Mouse (Mus musculus) forebrain, postnatal 0 days (tissue): ENCODE data around the gene Zfp964. TPM values are rescaled to one million over a fixed set of nuclear protein-coding genes. Genes with fewer than 3 reads are reported as not detected.
"Not testable (repeated sequence)": the region's sequence is repeated elsewhere in the genome, so short reads cannot be mapped to it uniquely, and the experiment has no call there.

ENCODE experiments used
- ATAC-seq: fragments of 200-750 bp; cut with Nextera tagmentation; 2 replicates; pipeline ENCODE4 v1.8.0; 2017; ENCODE audit warnings: mild to moderate bottlenecking, moderate library complexity
- DNase-seq: peaks from one replicate; pipeline ENCODE4 v3.0.0-alpha.2; 2015
- H3K27ac ChIP-seq: fragments of 300-500 bp; sonication (generic); 2 replicates; pipeline ENCODE4 v1.5.1; 2014; ENCODE audit warnings: low read depth, mild to moderate bottlenecking, antibody characterized with exemption, low read length, moderate library complexity, mixed read lengths
- H3K27me3 ChIP-seq: fragments of 300-500 bp; sonication (generic); 2 replicates; pipeline ENCODE4 v1.6.1; 2014; ENCODE audit warnings: mild to moderate bottlenecking, low read length, mixed read lengths; ENCODE audit not compliant: insufficient read depth
- H3K36me3 ChIP-seq: fragments of 300-500 bp; sonication (generic); 2 replicates; pipeline ENCODE4 v1.6.1; 2014; ENCODE audit warnings: mild to moderate bottlenecking, moderate library complexity; ENCODE audit not compliant: insufficient read depth
- H3K4me1 ChIP-seq: fragments of 300-500 bp; sonication (generic); 2 replicates; pipeline ENCODE4 v1.6.1; 2014; ENCODE audit warnings: antibody characterized with exemption; ENCODE audit not compliant: insufficient read depth
- H3K4me2 ChIP-seq: fragments of 300-500 bp; sonication (generic); 2 replicates; pipeline ENCODE4 v1.6.1; 2014; ENCODE audit warnings: low read depth, mild to moderate bottlenecking, moderate library complexity
- H3K4me3 ChIP-seq: fragments of 300-500 bp; sonication (generic); 2 replicates; pipeline ENCODE4 v1.5.1; 2014; ENCODE audit warnings: low read depth, low read length, mixed read lengths
- H3K9ac ChIP-seq: fragments of 300-500 bp; sonication (generic); 2 replicates; pipeline ENCODE4 v1.6.1; 2014; ENCODE audit warnings: mild to moderate bottlenecking
- H3K9me3 ChIP-seq: fragments of 300-500 bp; sonication (generic); 2 replicates; pipeline ENCODE4 v1.6.1; 2016; ENCODE audit warnings: low read length
- CTCF ChIP-seq: sonication (generic); IDR thresholded peaks from 2 replicates; pipeline ENCODE4 v1.5.1; 2016; ENCODE audit warnings: antibody characterized with exemption, control low read depth, low read depth
- WGBS: fragments of 180-500 bp; shearing (Covaris S2); extraction: QIAGEN DNeasy Blood & Tissue Kit; methylation state at CpG from one replicate; pipeline ENCODE4 v1.1.7; 2014; 5-methylcytosine and 5-hydroxymethylcytosine counted together
- polyA plus RNA-seq: library from polyadenylated mRNA; unstranded; fragments of >200 nt; fragmentation: Nextera tagmentation; extraction: Ambion mirVana; gene quantifications from 2 replicates; pipeline ENCODE4 v1.2.1, GENCODE M21; 2015
- total RNA-seq: library from RNA; depleted of rRNA; stranded (reverse); fragments of >200 nt; gene quantifications from 2 replicates; pipeline ENCODE4 v1.2.3, GENCODE M21; 2014; rRNA removed

The Zfp964 gene
- total RNA-seq (4.9 and 5.1 TPM in 2 replicates), polyA plus RNA-seq (0.64 and 0.92 TPM in 2 replicates)

DNA sequence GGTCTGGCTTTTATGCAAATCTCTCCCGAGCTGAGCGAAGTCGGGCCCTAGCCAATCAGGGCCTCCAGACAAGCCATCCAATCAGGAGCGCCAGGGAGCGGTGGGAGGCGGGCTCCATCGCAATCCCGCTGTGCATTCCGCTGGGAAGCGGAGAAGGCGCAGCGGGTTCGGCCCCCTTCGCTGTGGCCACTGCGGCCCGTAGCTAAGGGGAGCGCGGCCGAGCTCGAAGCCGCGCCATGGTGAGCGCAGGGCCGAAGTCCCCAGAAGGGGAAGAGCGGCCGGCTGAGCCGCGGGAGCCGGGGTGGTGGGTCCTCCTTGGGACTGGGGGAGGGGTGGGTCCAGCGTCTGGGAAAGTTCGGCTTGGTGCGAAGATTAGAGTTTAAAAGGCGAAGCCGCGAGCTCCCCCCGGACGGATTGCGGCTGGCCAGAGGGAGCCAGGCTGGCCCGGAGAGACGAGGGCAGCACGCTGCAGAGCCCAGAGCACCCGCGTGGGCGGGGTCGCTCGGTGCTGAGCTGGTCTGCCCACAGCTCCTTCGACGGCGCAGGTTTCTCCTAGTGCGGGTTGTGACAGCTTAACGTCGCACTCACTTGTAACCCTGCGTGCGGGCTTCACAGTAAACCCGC lies at the start of gene Zfp964:
Gene Zfp964, plus strand, starts transcription at position 122 of the 624 bp plus-strand sequence.
- Histone ChIP-seq H3K36me3 (no peaks in the 10 kb centered on the region), H3K27me3 (no peaks in the 10 kb centered on the region), H3K27ac (peak within 1 kb of the TSS; percentile 82), H3K9me3 (no peaks in the 10 kb centered on the region), H3K4me2 (peak within 1 kb of the TSS; percentile 95), H3K4me1 (peaks cover 6% of the 10 kb centered on the region), H3K9ac (peak within 1 kb of the TSS; percentile 66), H3K4me3 (peak within 1 kb of the TSS; percentile 65)
- peak; percentile 95 for DNase-seq
- TF ChIP-seq CTCF: 0 out of 2 replicates have a peak, but pooled peaks have one; percentile 19
- under 1% methylated on average over 54 of the region's 55 CpGs for WGBS
- peak; percentile 100 for ATAC-seq

DNA sequence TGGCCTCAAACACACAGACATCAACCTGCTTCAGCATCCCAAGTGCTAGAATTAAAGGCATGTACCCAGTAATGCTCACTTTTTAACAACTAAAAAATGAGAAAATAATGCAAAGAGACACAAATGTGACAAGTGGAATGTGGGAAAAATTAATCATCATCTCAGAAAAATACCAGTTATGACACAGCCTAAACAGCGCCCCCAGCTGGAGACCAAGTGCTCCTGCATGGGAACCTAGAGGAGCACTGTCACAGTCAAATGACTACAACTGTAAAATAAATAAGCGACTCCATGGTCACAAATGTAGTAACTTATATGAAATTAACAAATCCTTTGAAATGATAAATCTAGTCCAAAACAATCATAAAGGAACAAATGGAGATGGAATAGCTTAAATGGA lies 39.6 kb upstream of the Zfp964 start:
- H3K27ac ChIP-seq: no peak overlapping the region
- H3K9ac ChIP-seq: no peak overlapping the region
- H3K36me3 ChIP-seq: peaks cover 70% of the 10 kb centered on the region
- no peaks in the 10 kb centered on the region for H3K4me1 ChIP-seq
- no peaks in the 10 kb centered on the region for H3K27me3 ChIP-seq
- H3K4me2 ChIP-seq: no peak overlapping the region
- H3K9me3 ChIP-seq: no peaks in the 10 kb centered on the region
- DNase-seq (no peak), ATAC-seq (no peak)
- WGBS: 56% methylated on average over 2 of the region's 2 CpGs
- H3K4me3 ChIP-seq: no peak overlapping the region
- peak; percentile 41 for TF ChIP-seq CTCF

DNA sequence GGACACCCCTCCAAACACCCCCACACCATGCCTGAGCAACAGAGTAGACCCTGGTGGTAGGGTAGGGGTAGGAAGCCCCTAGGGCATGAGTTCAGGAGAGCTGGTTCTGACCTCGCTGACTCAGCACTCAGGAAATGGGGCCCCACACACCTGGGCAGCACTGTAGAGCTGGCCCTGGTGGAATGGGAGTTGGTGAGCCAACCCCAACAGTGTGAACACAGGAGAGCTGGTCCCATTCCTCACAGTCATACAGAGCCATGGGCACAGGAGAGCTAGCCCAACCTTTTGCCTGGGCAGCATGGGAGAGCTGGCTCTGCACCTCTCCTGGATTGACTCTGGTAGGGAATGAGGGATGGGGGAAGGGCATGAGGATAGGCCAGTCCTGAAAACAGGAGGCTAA lies 36.2 kb upstream of the Zfp964 start:
- no peaks in the 10 kb centered on the region for H3K4me1 ChIP-seq
- no peak overlapping the region for H3K27ac ChIP-seq
- no peak overlapping the region for H3K4me2 ChIP-seq
- H3K9ac ChIP-seq: no peak overlapping the region
- ATAC-seq (no peak), DNase-seq (no peak)
- no peak for TF ChIP-seq CTCF
- peaks cover 44% of the 10 kb centered on the region for H3K36me3 ChIP-seq
- WGBS: 94% methylated on average over 1 of the region's 1 CpGs
- H3K9me3 ChIP-seq: no peaks in the 10 kb centered on the region
- no peaks in the 10 kb centered on the region for H3K27me3 ChIP-seq
- no peak overlapping the region for H3K4me3 ChIP-seq

DNA sequence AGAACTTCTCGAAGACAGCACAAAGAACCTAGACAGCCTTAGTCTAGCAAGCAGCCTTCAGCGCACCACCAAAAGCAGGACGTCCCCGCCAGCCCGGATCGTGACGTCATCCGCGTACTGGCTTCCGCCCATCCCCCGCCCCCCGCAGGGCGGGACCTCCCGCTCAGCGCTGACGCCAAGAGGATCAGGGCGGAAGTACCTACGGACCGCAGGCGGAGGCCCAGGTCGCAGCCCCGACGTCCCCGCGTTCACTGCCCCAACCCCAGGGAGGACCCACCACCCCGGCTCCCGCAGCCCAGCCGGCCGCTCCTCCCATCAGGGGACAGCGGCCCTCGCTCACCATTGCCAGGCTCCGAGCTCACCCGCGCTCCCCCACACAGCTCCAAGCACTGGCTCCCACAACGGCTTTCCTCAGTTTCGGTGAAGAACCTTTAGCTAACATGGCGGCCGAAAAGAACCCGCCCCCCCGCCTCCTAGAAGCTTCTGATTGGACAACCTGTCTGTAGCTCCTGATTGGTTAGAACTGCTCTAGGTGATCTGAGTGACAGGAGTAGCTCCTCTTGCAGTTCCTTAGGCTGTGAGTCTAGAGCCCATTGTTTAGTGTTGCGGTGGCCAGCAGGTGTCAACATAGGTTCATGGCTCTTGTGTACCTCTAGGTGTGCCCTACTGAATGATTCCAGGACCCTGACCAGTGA lies 29.0 kb upstream of the Zfp964 start, which contains the start of gene Zfp868:
Gene Zfp868, minus strand, starts transcription at position 454 of the 695 bp plus-strand sequence.
- H3K4me1 ChIP-seq: peaks cover 9% of the 10 kb centered on the region
- H3K9me3 ChIP-seq: no peaks in the 10 kb centered on the region
- ATAC-seq (peak; percentile 99), DNase-seq (peak; percentile 99)
- H3K4me2 ChIP-seq: peak within 1 kb of the TSS; percentile 52
- TF ChIP-seq CTCF: peak; percentile 63
- under 1% methylated on average over 41 of the region's 41 CpGs for WGBS
- peak within 1 kb of the TSS; percentile 99 for H3K27ac ChIP-seq
- no peaks in the 10 kb centered on the region for H3K27me3 ChIP-seq
- H3K9ac ChIP-seq: peak within 1 kb of the TSS; percentile 89
- H3K4me3 ChIP-seq: peak within 1 kb of the TSS; percentile 61
- H3K36me3 ChIP-seq: no peaks in the 10 kb centered on the region

DNA sequence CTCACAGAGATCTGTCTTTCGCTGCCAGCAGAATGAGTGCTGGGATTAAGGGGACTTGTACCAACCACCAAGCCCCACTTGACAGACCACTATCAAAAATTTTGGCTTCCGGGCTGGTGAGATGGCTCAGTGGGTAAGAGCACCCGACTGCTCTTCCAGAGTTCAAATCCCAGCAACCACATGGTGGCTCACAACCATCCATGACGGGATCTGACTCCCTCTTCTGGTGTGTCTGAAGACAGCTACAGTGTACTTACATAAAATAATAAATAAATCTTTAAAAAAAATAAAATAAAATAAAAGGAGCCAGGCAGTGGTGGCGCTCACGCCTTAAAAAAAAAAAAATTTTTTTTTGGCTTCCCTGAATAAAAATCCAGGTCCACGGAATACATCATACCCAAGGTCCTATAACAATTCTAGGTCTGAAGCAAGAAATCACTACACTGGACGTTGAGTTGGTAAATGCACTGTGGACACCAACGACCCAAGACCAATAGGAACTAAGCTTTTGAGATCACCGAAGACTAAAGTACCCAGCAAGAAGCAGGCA lies 396 bp upstream of the Zfp964 start:
- H3K27me3 ChIP-seq: no peaks in the 10 kb centered on the region
- H3K4me1 ChIP-seq: peaks cover 6% of the 10 kb centered on the region
- H3K9me3 ChIP-seq: no peaks in the 10 kb centered on the region
- H3K9ac ChIP-seq: peak overlapping the region; percentile 66
- DNase-seq (no peak), ATAC-seq (peak; percentile 13)
- 37% methylated on average over 10 of the region's 10 CpGs for WGBS
- H3K4me2 ChIP-seq: peak overlapping the region; percentile 95
- peak overlapping the region; percentile 65 for H3K4me3 ChIP-seq
- peak overlapping the region; percentile 82; the same call in 1 of the 2 replicates for H3K27ac ChIP-seq
- TF ChIP-seq CTCF: 0 out of 2 replicates have a peak, but pooled peaks have one; percentile 13
- H3K36me3 ChIP-seq: no peaks in the 10 kb centered on the region

DNA sequence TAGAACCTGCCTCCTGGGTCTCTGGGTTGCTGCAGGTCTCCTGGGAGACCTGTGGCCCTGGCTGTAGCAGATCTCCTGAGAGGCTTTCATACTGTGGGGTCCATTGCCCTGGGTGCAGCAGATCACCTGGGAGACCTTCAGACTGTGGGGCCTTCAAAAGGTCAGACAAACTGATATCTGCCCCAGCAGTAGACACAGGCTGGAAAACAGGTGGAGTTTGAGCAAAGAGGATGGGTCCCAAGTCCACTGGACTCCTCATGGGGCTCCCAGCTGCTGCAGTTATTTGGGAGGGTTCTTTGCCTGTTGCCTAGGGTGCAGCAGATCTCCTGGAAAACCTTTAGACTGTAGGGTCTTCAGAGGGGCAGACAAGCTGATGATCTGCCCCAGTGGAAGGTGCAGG lies 7.0 kb downstream of the Zfp964 start:
- ATAC-seq: no peak
- H3K4me2 ChIP-seq: no peak overlapping the region

DNA sequence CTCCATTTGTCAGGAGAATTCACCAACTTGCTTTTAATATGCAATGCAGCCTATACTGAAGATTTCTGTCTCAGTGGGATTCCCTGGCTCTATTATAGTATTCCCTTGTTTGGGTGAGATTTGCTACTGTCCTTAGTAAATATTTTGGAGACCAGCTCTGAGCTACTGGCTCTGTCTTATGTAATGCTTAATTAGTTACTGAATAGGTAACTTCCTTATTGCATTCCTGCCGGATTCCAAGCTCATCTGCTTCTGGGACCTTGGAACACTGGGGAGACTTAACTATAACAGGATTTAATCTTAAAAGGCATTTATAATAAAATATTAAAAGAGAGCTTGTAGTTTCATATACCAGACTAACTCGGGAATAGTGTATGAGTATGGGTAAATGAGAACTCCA lies 10.8 kb downstream of the Zfp964 start:
- H3K36me3 ChIP-seq: peaks cover 20% of the 10 kb centered on the region
- not testable (repeated sequence) for H3K27me3 ChIP-seq, H3K4me3 ChIP-seq, DNase-seq, H3K4me2 ChIP-seq, H3K9ac ChIP-seq, H3K4me1 ChIP-seq, H3K9me3 ChIP-seq, H3K27ac ChIP-seq, ATAC-seq
- 78% methylated on average over 2 of the region's 2 CpGs for WGBS

More for the DNA sequence above, 7.0 kb downstream of the Zfp964 start:
- no peak for TF ChIP-seq CTCF
- no peak overlapping the region for H3K9ac ChIP-seq
- H3K4me3 ChIP-seq: no peak overlapping the region
- H3K27me3 ChIP-seq: no peaks in the 10 kb centered on the region
- no peaks in the 10 kb centered on the region for H3K4me1 ChIP-seq
- no peak overlapping the region for H3K27ac ChIP-seq
- H3K9me3 ChIP-seq: no peaks in the 10 kb centered on the region
- H3K36me3 ChIP-seq: peaks cover 20% of the 10 kb centered on the region
- DNase-seq: no peak
